Mouse (Mus musculus): Measurements from ENCODE around the gene Dhx57.

The Dhx57 gene

GRCm38 (mm10) chr17:80193075-80193474, 97.2 kb downstream of the Dhx57 start:
- DNase-seq (ENCODE audit: low read depth), result no peak

All from c-Kit-positive CD71-positive TER-119-negative erythroid progenitor cells, embryonic 14.5 days (primary cell).